Mouse (Mus musculus): ENCODE data around the gene Sqstm1. TPM values are rescaled to one million over a fixed set of nuclear protein-coding genes. Genes with fewer than 3 reads are reported as not detected.
A peak's percentile ranks its signal among the peaks of the same experiment; 100 is the strongest.

Gene Sqstm1
- total and polyA plus RNA-seq, 3 experiments, result 202 to 579 (median 456) TPM

GRCm38 (mm10) chr11:50212848-50213758 is 2.5 kb upstream of the Sqstm1 start (continued):
- TF ChIP-seq ZNF384 (IDR thresholded peaks at IDR 0.05; ENCODE audit: low read depth, low read length) (no peak), MEF2A (IDR thresholded peaks at IDR 0.05; ENCODE audit: borderline replicate concordance, low read depth, low read length) (peak; percentile 95), PAX5 (IDR thresholded peaks at IDR 0.05; ENCODE audit: low read length) (no peak), BHLHE40 (IDR thresholded peaks at IDR 0.05; ENCODE audit: low read depth, low read length) (peak; percentile 94), CTCF (conservative IDR thresholded peaks at IDR 0.05 in 1 of 2, IDR thresholded peaks at IDR 0.05 in 1 of 2; ENCODE audit: low read depth in 2 of 2, low read length in 2 of 2) (no peak), MAFK (IDR thresholded peaks at IDR 0.05; ENCODE audit: insufficient replicate concordance, low read length) (peak; percentile 92), RCOR1 (conservative IDR thresholded peaks at IDR 0.05; ENCODE audit: low read depth, low read length) (peak; percentile 97), KAT2A (IDR thresholded peaks at IDR 0.05; ENCODE audit: insufficient replicate concordance, low read length) (no peak), MAX (IDR thresholded peaks at IDR 0.05; ENCODE audit: low read length) (peak; percentile 64; the same call in 1 of the 2 replicates), POLR2A (IDR thresholded peaks at IDR 0.05; ENCODE audit: low read depth, low read length) (peak; percentile 42), SIN3A (IDR thresholded peaks at IDR 0.05; ENCODE audit: low read length) (peak; percentile 97), SMC3 (IDR thresholded peaks at IDR 0.05; ENCODE audit: low read depth, low read length) (no peak), MXI1 (IDR thresholded peaks at IDR 0.05; ENCODE audit: low read depth, low read length) (peak; percentile 70), IRF4 (IDR thresholded peaks at IDR 0.05; ENCODE audit: low read depth, low read length) (peak; percentile 96), UBTF (IDR thresholded peaks at IDR 0.05; ENCODE audit: low read depth, low read length) (0 out of 2 replicates have a peak, but pooled peaks have one; percentile 19), E2F4 (IDR thresholded peaks at IDR 0.05; ENCODE audit: insufficient replicate concordance, low read depth, low read length) (no peak), TCF12 (IDR thresholded peaks at IDR 0.05; ENCODE audit: low read depth, low read length) (peak; percentile 94), USF2 (conservative IDR thresholded peaks at IDR 0.05; ENCODE audit: low read depth, low read length) (peak; percentile 44; the same call in 1 of the 2 replicates), USF1 (IDR thresholded peaks at IDR 0.05; ENCODE audit: low read depth, low read length) (peak; percentile 78)

- Histone ChIP-seq H3K36me3 (replicated peaks in 1 of 2; ENCODE audit: control insufficient read depth in 1 of 2, insufficient read depth in 1 of 2, low read length in 1 of 2) (peaks cover 16 to 22% of the 10 kb centered on the region in 2 experiments), H3K9me3 (replicated peaks; ENCODE audit: low read length) (no peaks in the 10 kb centered on the region), H3K4me1 (ENCODE audit: control insufficient read depth in 1 of 2, insufficient read depth in 2 of 2) (peaks cover 35 to 73% of the 10 kb centered on the region in 2 experiments), H3K4me3 (replicated peaks in 1 of 3; ENCODE audit: low read depth in 2 of 3, low read length in 2 of 3, poor library complexity in 1 of 3) (peak overlapping the region in 1 of 3 experiments; percentile 7), H3K9ac (ENCODE audit: insufficient read depth, low read depth) (peak overlapping the region; percentile 98), H3K79me2 (replicated peaks; ENCODE audit: control insufficient read depth, extremely low read depth, insufficient read depth, poor library complexity, severe bottlenecking) (peaks cover 31% of the 10 kb centered on the region), H3K4me2 (ENCODE audit: insufficient read depth, low read depth, poor library complexity, severe bottlenecking) (peak overlapping the region; percentile 79; the same call in 1 of the 2 replicates), H3K27me3 (replicated peaks) (no peaks in the 10 kb centered on the region), H3K27ac (ENCODE audit: insufficient read depth, low read depth) (peak overlapping the region; percentile 94)
- dilution Hi-C loops (cut with MboI; ENCODE audit: extremely low pct_ligation_motif_present, extremely low pct_unique_long_range_greater_than_20kb, low sequenced_read_pairs) (no loop called here), in situ Hi-C loops (cut with MboI; ENCODE audit: low pct_ligation_motif_present, low pct_unique_long_range_greater_than_20kb, low sequenced_read_pairs) (loop anchor here (5.0 kb wide), 1 partner anchor 35 kb away; no protein-coding TSS in a partner anchor)
- peak; percentile 70 for DNase-seq (ENCODE audit: extremely low read depth)
- TF ChIP-seq USF1 (IDR thresholded peaks at IDR 0.05; ENCODE audit: low read depth, low read length) (no peak), JUN (IDR thresholded peaks at IDR 0.05; ENCODE audit: insufficient read depth, low read depth, low read length) (peak; percentile 26; the same call in 1 of the 2 replicates), HCFC1 (IDR thresholded peaks at IDR 0.05; ENCODE audit: low read depth, low read length) (no peak), POLR2AphosphoS2 (IDR thresholded peaks at IDR 0.05; ENCODE audit: low read depth, low read length) (no peak), TBP (conservative IDR thresholded peaks at IDR 0.05; ENCODE audit: low read depth, low read length) (0 out of 2 replicates have a peak, but pooled peaks have one; percentile 14), ZC3H11A (IDR thresholded peaks at IDR 0.05; ENCODE audit: low read depth, low read length) (no peak), TCF12 (IDR thresholded peaks at IDR 0.05; ENCODE audit: low read depth, low read length) (0 out of 2 replicates have a peak, but pooled peaks have one; percentile 53), SIN3A (IDR thresholded peaks at IDR 0.05; ENCODE audit: low read length) (no peak), IRF4 (IDR thresholded peaks at IDR 0.05; ENCODE audit: low read depth, low read length) (peak; percentile 79), KAT2A (IDR thresholded peaks at IDR 0.05; ENCODE audit: insufficient replicate concordance, low read length) (0 out of 2 replicates have a peak, but pooled peaks have one; percentile 18), ZNF384 (IDR thresholded peaks at IDR 0.05; ENCODE audit: low read depth, low read length) (peak; percentile 55), NELFE (IDR thresholded peaks at IDR 0.05; ENCODE audit: low read depth, low read length) (no peak; the same call in 1 of the 2 replicates), RAD21 (IDR thresholded peaks at IDR 0.05; ENCODE audit: low read depth, low read length) (no peak), EP300 (IDR thresholded peaks at IDR 0.05; ENCODE audit: low read length) (peak; percentile 58; the same call in 1 of the 2 replicates), MAFK (IDR thresholded peaks at IDR 0.05; ENCODE audit: insufficient replicate concordance, low read length) (0 out of 2 replicates have a peak, but pooled peaks have one; percentile 25), MXI1 (IDR thresholded peaks at IDR 0.05; ENCODE audit: low read depth, low read length) (no peak; the same call in 1 of the 2 replicates), POLR2A (IDR thresholded peaks at IDR 0.05; ENCODE audit: low read depth, low read length) (no peak), MYC (IDR thresholded peaks at IDR 0.05; ENCODE audit: low read depth, low read length) (no peak), MEF2A (IDR thresholded peaks at IDR 0.05; ENCODE audit: borderline replicate concordance, low read depth, low read length) (peak; percentile 48; the same call in 1 of the 2 replicates), CHD2 (IDR thresholded peaks at IDR 0.05; ENCODE audit: low read length) (no peak), JUND (conservative IDR thresholded peaks at IDR 0.05; ENCODE audit: low read depth, low read length) (no peak), BHLHE40 (IDR thresholded peaks at IDR 0.05; ENCODE audit: low read depth, low read length) (peak; percentile 63; the same call in 1 of the 2 replicates), ZKSCAN1 (IDR thresholded peaks at IDR 0.05; ENCODE audit: borderline replicate concordance, low read depth, low read length) (no peak)
Measured at GRCm38 (mm10) chr11:50212060-50212739, 1.6 kb upstream of the Sqstm1 start.
